Mouse (Mus musculus): ENCODE measurements at regions not wholly inside any gene's neighbourhood (a gene's known extent, or its start where the extent isn't known, plus 50 kb on each side); places are given as distances from the start of the nearest gene placed in this dataset.

GRCm38 (mm10) chr8:9131249-9131648 lies 440.9 kb upstream of the Arglu1 start:
- TF ChIP-seq CTCF (IDR thresholded peaks at IDR 0.05; ENCODE audit: borderline replicate concordance, insufficient read depth, low read depth, low read length) (no peak), POLR2A (IDR thresholded peaks at IDR 0.05; ENCODE audit: borderline replicate concordance, insufficient read depth, low read length) (no peak)

Measured in cerebellum, adult 2 months (tissue).